Mouse (Mus musculus) MEL (cell line): ENCODE measurements around the gene Rftn1. TPM values are rescaled to one million over a fixed set of nuclear protein-coding genes. Genes with fewer than 3 reads are reported as not detected.

Source experiments
- DNase-seq: peaks from one replicate; pipeline ENCODE4 v3.0.0; 2011; ENCODE audit warnings: low read depth, low spot score
- H3K27ac ChIP-seq: 2 replicates; pipeline ENCODE4 v1.5.1; 2012; ENCODE audit warnings: low read depth, mild to moderate bottlenecking, control low read depth, low read length, moderate library complexity; ENCODE audit not compliant: control insufficient read depth
- H3K27me3 ChIP-seq, 2 experiments: fragments of 150-350 bp in 1 of 2; sonication (generic) in 1 of 2; 2 replicates each; pipeline ENCODE4 v1.6.1; 2012; ENCODE audit warnings: low read length in 2 of 2, mild to moderate bottlenecking in 2 of 2, improper control_type of control experiment in 1 of 2, moderate library complexity in 1 of 2; ENCODE audit not compliant: insufficient read depth in 2 of 2, control insufficient read depth in 1 of 2
- H3K36me3 ChIP-seq, 2 experiments: 2 replicates each; pipeline ENCODE4 v1.6.1; 2012 to 2014; ENCODE audit warnings: low read length in 2 of 2, improper control_type of control experiment in 1 of 2, inconsistent platforms in 1 of 2, mild to moderate bottlenecking in 1 of 2; ENCODE audit not compliant: insufficient read depth in 2 of 2, control insufficient read depth in 1 of 2
- H3K4me1 ChIP-seq, 2 experiments: fragments of 150-350 bp in 1 of 2; sonication (generic) in 1 of 2; 2 replicates each; pipeline ENCODE4 v1.6.1; 2012; ENCODE audit warnings: low read length in 2 of 2, improper control_type of control experiment in 1 of 2, mild to moderate bottlenecking in 1 of 2; ENCODE audit not compliant: insufficient read depth in 2 of 2, control insufficient read depth in 1 of 2
- H3K4me3 ChIP-seq, 2 experiments: fragments of 150-350 bp in 1 of 2; sonication (generic) in 1 of 2; 2 replicates each; pipeline ENCODE4 v1.5.1; 2012; ENCODE audit warnings: low read depth in 2 of 2, low read length in 2 of 2, mild to moderate bottlenecking in 2 of 2, moderate library complexity in 2 of 2, control low read depth in 1 of 2, improper control_type of control experiment in 1 of 2; ENCODE audit not compliant: control insufficient read depth in 1 of 2, insufficient read depth in 1 of 2
- H3K79me2 ChIP-seq: 2 replicates; pipeline ENCODE4 v1.6.1; 2012; ENCODE audit warnings: mild to moderate bottlenecking, low read length, moderate library complexity; ENCODE audit not compliant: control insufficient read depth, poor library complexity, insufficient read depth
- H3K9ac ChIP-seq: 2 replicates; pipeline ENCODE4 v1.6.1; 2012; ENCODE audit warnings: low read depth, mild to moderate bottlenecking, control low read depth, low read length, moderate library complexity; ENCODE audit not compliant: control insufficient read depth, poor library complexity, severe bottlenecking
- H3K9me3 ChIP-seq: fragments of 150-350 bp; sonication (generic); replicated peaks from 2 replicates; pipeline ENCODE4 v1.6.1; 2012; ENCODE audit warnings: mild to moderate bottlenecking, low read length, improper control_type of control experiment, moderate library complexity; ENCODE audit not compliant: insufficient read depth
- BHLHE40 ChIP-seq: IDR thresholded peaks from 2 replicates; pipeline ENCODE4 v1.6.1; 2012; ENCODE audit warnings: low read depth, mild to moderate bottlenecking, inconsistent platforms, low read length, improper control_type of control experiment, borderline replicate concordance
- CHD1 ChIP-seq: IDR thresholded peaks from 2 replicates; pipeline ENCODE4 v1.6.1; 2012; ENCODE audit warnings: low read depth, mild to moderate bottlenecking, inconsistent platforms, low read length, improper control_type of control experiment
- CHD2 ChIP-seq: IDR thresholded peaks from 2 replicates; pipeline ENCODE4 v1.6.1; 2011; ENCODE audit warnings: low read length, improper control_type of control experiment
- CTCF ChIP-seq, 3 experiments: IDR thresholded peaks in 2 of 3; conservative IDR thresholded peaks in 1 of 3; 2 replicates each; pipeline ENCODE4 v1.5.1; 2011 to 2012; ENCODE audit warnings: low read length in 3 of 3, low read depth in 2 of 3, mild to moderate bottlenecking in 2 of 3, improper control_type of control experiment in 1 of 3, inconsistent platforms in 1 of 3, mixed read lengths in 1 of 3, moderate library complexity in 1 of 3; ENCODE audit not compliant: control insufficient read depth in 1 of 3, insufficient read depth in 1 of 3, poor library complexity in 1 of 3, severe bottlenecking in 1 of 3
- E2F4 ChIP-seq: IDR thresholded peaks from 2 replicates; pipeline ENCODE4 v1.6.1; 2011; ENCODE audit warnings: low read depth, low read length, improper control_type of control experiment, borderline replicate concordance
- EP300 ChIP-seq, 2 experiments: IDR thresholded peaks; 2 replicates each; pipeline ENCODE4 v1.6.1; 2011; ENCODE audit warnings: improper control_type of control experiment in 2 of 2, low read length in 2 of 2, low read depth in 1 of 2, mild to moderate bottlenecking in 1 of 2
- GABPA ChIP-seq: IDR thresholded peaks from 2 replicates; pipeline ENCODE4 v1.6.1; 2012; ENCODE audit warnings: low read depth, mild to moderate bottlenecking, inconsistent platforms, low read length, improper control_type of control experiment, moderate library complexity
- HCFC1 ChIP-seq: IDR thresholded peaks from 2 replicates; pipeline ENCODE4 v1.6.1; 2012; ENCODE audit warnings: low read depth, mild to moderate bottlenecking, inconsistent platforms, low read length, improper control_type of control experiment, moderate library complexity
- JUND ChIP-seq: IDR thresholded peaks from 2 replicates; pipeline ENCODE4 v1.6.1; 2011; ENCODE audit warnings: low read depth, mild to moderate bottlenecking, improper control_type of control experiment, low read length
- KAT2A ChIP-seq: conservative IDR thresholded peaks from 2 replicates; pipeline ENCODE4 v1.6.1; 2012; ENCODE audit warnings: low read depth, low read length, improper control_type of control experiment, inconsistent platforms
- MAX ChIP-seq: IDR thresholded peaks from 2 replicates; pipeline ENCODE4 v1.6.1; 2011; ENCODE audit warnings: low read length, improper control_type of control experiment
- MEF2A ChIP-seq: IDR thresholded peaks from 2 replicates; pipeline ENCODE4 v1.6.1; 2014; ENCODE audit warnings: low read depth, mild to moderate bottlenecking, inconsistent platforms, low read length, improper control_type of control experiment; ENCODE audit not compliant: poor library complexity, insufficient replicate concordance, severe bottlenecking; ENCODE audit errors: extremely low read depth
- MYB ChIP-seq: IDR thresholded peaks from 2 replicates; pipeline ENCODE4 v1.6.1; 2011; ENCODE audit warnings: mild to moderate bottlenecking, low read depth, low read length, improper control_type of control experiment
- NELFE ChIP-seq: IDR thresholded peaks from 2 replicates; pipeline ENCODE4 v1.6.1; 2011; ENCODE audit warnings: low read depth, low read length, improper control_type of control experiment
- NRF1 ChIP-seq: IDR thresholded peaks from 2 replicates; pipeline ENCODE4 v1.6.1; 2014; ENCODE audit warnings: low read depth, mild to moderate bottlenecking, inconsistent platforms, low read length, improper control_type of control experiment, moderate library complexity; ENCODE audit not compliant: poor library complexity, insufficient read depth, severe bottlenecking
- RCOR1 ChIP-seq: IDR thresholded peaks from 2 replicates; pipeline ENCODE4 v1.6.1; 2012; ENCODE audit warnings: low read depth, mild to moderate bottlenecking, inconsistent platforms, low read length, improper control_type of control experiment
- UBTF ChIP-seq: IDR thresholded peaks from 2 replicates; pipeline ENCODE4 v1.6.1; 2012; ENCODE audit warnings: low read depth, mild to moderate bottlenecking, inconsistent platforms, low read length, improper control_type of control experiment, moderate library complexity, borderline replicate concordance; ENCODE audit not compliant: insufficient read depth
- USF1 ChIP-seq: IDR thresholded peaks from 2 replicates; pipeline ENCODE4 v1.6.1; 2014; ENCODE audit warnings: low read depth, mild to moderate bottlenecking, inconsistent platforms, low read length, improper control_type of control experiment, moderate library complexity
- USF2 ChIP-seq, 2 experiments: IDR thresholded peaks; 2 replicates each; pipeline ENCODE4 v1.6.1; 2011 to 2012; ENCODE audit warnings: improper control_type of control experiment in 2 of 2, low read length in 2 of 2, borderline replicate concordance in 1 of 2, inconsistent platforms in 1 of 2, low read depth in 1 of 2, mild to moderate bottlenecking in 1 of 2; ENCODE audit not compliant: insufficient read depth in 1 of 2
- ZC3H11A ChIP-seq: IDR thresholded peaks from 2 replicates; pipeline ENCODE4 v1.6.1; 2012; ENCODE audit warnings: low read depth, mild to moderate bottlenecking, inconsistent platforms, low read length, improper control_type of control experiment
- ZKSCAN1 ChIP-seq: IDR thresholded peaks from 2 replicates; pipeline ENCODE4 v1.6.1; 2012; ENCODE audit warnings: low read depth, mild to moderate bottlenecking, inconsistent platforms, low read length, improper control_type of control experiment, moderate library complexity
- ZMIZ1 ChIP-seq: IDR thresholded peaks from 2 replicates; pipeline ENCODE4 v1.6.1; 2012; ENCODE audit warnings: low read depth, mild to moderate bottlenecking, inconsistent platforms, low read length, improper control_type of control experiment, moderate library complexity
- ZNF384 ChIP-seq: IDR thresholded peaks from 2 replicates; pipeline ENCODE4 v1.6.1; 2012; ENCODE audit warnings: low read depth, mild to moderate bottlenecking, inconsistent platforms, low read length, improper control_type of control experiment
- polyA plus RNA-seq, 2 experiments: library from polyadenylated mRNA; stranded (reverse) in 1 of 2; unstranded in 1 of 2; fragments of >175 nt in 1 of 2; fragments of >200 nt in 1 of 2; gene quantifications; 2 replicates each; pipeline versions ENCODE4 v1.2.1 to v1.2.4; 2012; ENCODE audit warnings: low replicate concordance in 2 of 2, low read depth in 1 of 2; ENCODE audit not compliant: insufficient read length in 2 of 2, insufficient read depth in 1 of 2, missing spikeins in 1 of 2
- total RNA-seq: library from RNA; depleted of rRNA; stranded (reverse); fragments of 300-350 nt; gene quantifications from 2 replicates; pipeline ENCODE4 v1.2.3, GENCODE M21; 2012

Gene Rftn1
- total and polyA plus RNA-seq, 3 experiments, result 70.2 to 76.1 TPM; not detected in 1

- no peaks in the 10 kb centered on the region for H3K79me2 ChIP-seq
- DNase-seq, result no peak
- no peaks in the 10 kb centered on the region for H3K27me3 ChIP-seq
- H3K9ac ChIP-seq, result no peak overlapping the region
- no peak overlapping the region for H3K4me3 ChIP-seq
- peaks cover 0 to 2% of the 10 kb centered on the region in 2 experiments; a peak in 2 of 4 replicates for H3K4me1 ChIP-seq
- H3K27ac ChIP-seq, result no peak overlapping the region
- peaks cover 0 to 6% of the 10 kb centered on the region in 2 experiments; a peak in 2 of 4 replicates for H3K36me3 ChIP-seq
- TF ChIP-seq BHLHE40 (no peak), UBTF (no peak), ZMIZ1 (no peak), CTCF (IDR thresholded peaks at IDR 0.05 in 2 of 3, conservative IDR thresholded peaks at IDR 0.05 in 1 of 3; ENCODE audit: control insufficient read depth in 1 of 3, insufficient read depth in 1 of 3, low read depth in 2 of 3, low read length in 3 of 3, poor library complexity in 1 of 3, severe bottlenecking in 1 of 3) (no peak), ZKSCAN1 (no peak), NRF1 (no peak), CHD1 (no peak), ZC3H11A (no peak), NELFE (no peak), USF2 (IDR thresholded peaks at IDR 0.05; ENCODE audit: borderline replicate concordance in 1 of 2, insufficient read depth in 1 of 2, low read depth in 1 of 2, low read length in 2 of 2) (no peak), MEF2A (no peak), MYB (no peak)
- no peaks in the 10 kb centered on the region for H3K9me3 ChIP-seq
These were observed 153.6 kb downstream of the Rftn1 start for GRCm38 (mm10) chr17:50036751-50037385.

GRCm38 (mm10) chr17:50033698-50034097, 156.8 kb downstream of the Rftn1 start:
- no peaks in the 10 kb centered on the region for H3K27me3 ChIP-seq
- no peak for DNase-seq
- no peak for TF ChIP-seq NRF1
- no peak for TF ChIP-seq CHD2
- no peak for TF ChIP-seq MAX
- no peak for TF ChIP-seq USF2 (IDR thresholded peaks at IDR 0.05; ENCODE audit: borderline replicate concordance in 1 of 2, insufficient read depth in 1 of 2, low read depth in 1 of 2, low read length in 2 of 2)
- TF ChIP-seq MYB, result no peak
- TF ChIP-seq KAT2A, result no peak
- TF ChIP-seq EP300 (IDR thresholded peaks at IDR 0.05; ENCODE audit: low read depth in 1 of 2, low read length in 2 of 2), result no peak
- no peak for TF ChIP-seq GABPA
- no peak for TF ChIP-seq JUND
- no peak for TF ChIP-seq ZNF384
- no peak for TF ChIP-seq USF1
- TF ChIP-seq HCFC1, result no peak
- no peak for TF ChIP-seq E2F4
- TF ChIP-seq RCOR1, result no peak
- no peak overlapping the region for H3K4me3 ChIP-seq
- H3K36me3 ChIP-seq, result peaks cover 0 to 4% of the 10 kb centered on the region in 2 experiments; a peak in 3 of 4 replicates
- no peak overlapping the region for H3K9ac ChIP-seq
- no peak overlapping the region for H3K27ac ChIP-seq
- H3K9me3 ChIP-seq, result no peaks in the 10 kb centered on the region
- peaks cover 0 to 3% of the 10 kb centered on the region in 2 experiments; a peak in 3 of 4 replicates for H3K4me1 ChIP-seq
- no peaks in the 10 kb centered on the region for H3K79me2 ChIP-seq
